Mouse (Mus musculus): ENCODE results near the gene Allc. TPM values are rescaled to one million over a fixed set of nuclear protein-coding genes. Genes with fewer than 3 reads are reported as not detected.
A peak's percentile ranks its signal among the peaks of the same experiment; 100 is the strongest.

Allc gene
- polyA plus RNA-seq, 1 experiment from 2014 or later = not detected

- ATAC-seq (no peak), DNase-seq (no peak)
- H3K9me3 ChIP-seq (ENCODE audit: low read length) = no peaks in the 10 kb centered on the region
- 67% methylated on average over 1 of the region's 1 CpGs for WGBS (ENCODE audit: insufficient replicate concordance)
- peak overlapping the region; percentile 39 for H3K27ac ChIP-seq (ENCODE audit: low read depth)
- no peaks in the 10 kb centered on the region for H3K36me3 ChIP-seq (replicated peaks; ENCODE audit: insufficient read depth, low read length)
- peaks cover 18% of the 10 kb centered on the region for H3K4me1 ChIP-seq (ENCODE audit: insufficient read depth)
- no peak for TF ChIP-seq CTCF (IDR thresholded peaks at IDR 0.05; ENCODE audit: low read depth)
- no peak for TF ChIP-seq EP300 (IDR thresholded peaks at IDR 0.05; ENCODE audit: low read depth)
- 0 out of 2 replicates have a peak overlapping the region, but pooled peaks have one; percentile 9 for H3K4me3 ChIP-seq (ENCODE audit: low read depth, low read length)
- H3K9ac ChIP-seq (replicated peaks) = peak overlapping the region; percentile 4; the same call in 1 of the 2 replicates
- no peaks in the 10 kb centered on the region for H3K27me3 ChIP-seq (ENCODE audit: insufficient read depth, low read length)
- 0 out of 2 replicates have a peak overlapping the region, but pooled peaks have one; percentile 1 for H3K4me2 ChIP-seq (ENCODE audit: low read depth, low read length)
Observed at GRCm38 (mm10) chr12:28622641-28623040, 40.3 kb upstream of the Allc start.

- H3K27me3 ChIP-seq (ENCODE audit: insufficient read depth, low read length) = no peaks in the 10 kb centered on the region
- peaks cover 18% of the 10 kb centered on the region for H3K4me1 ChIP-seq (ENCODE audit: insufficient read depth)
- TF ChIP-seq CTCF (IDR thresholded peaks at IDR 0.05; ENCODE audit: low read depth) = no peak
- 0 out of 2 replicates have a peak, but pooled peaks have one; percentile 32 for ATAC-seq
- no peak for DNase-seq
- WGBS (ENCODE audit: insufficient replicate concordance) = 41% methylated on average over 5 of the region's 5 CpGs
- no peaks in the 10 kb centered on the region for H3K9me3 ChIP-seq (ENCODE audit: low read length)
- H3K4me2 ChIP-seq (ENCODE audit: low read depth, low read length) = peak overlapping the region; percentile 36; the same call in 1 of the 2 replicates
- H3K36me3 ChIP-seq (replicated peaks; ENCODE audit: insufficient read depth, low read length) = no peaks in the 10 kb centered on the region
- H3K4me3 ChIP-seq (ENCODE audit: low read depth, low read length) = 0 out of 2 replicates have a peak overlapping the region, but pooled peaks have one; percentile 8
- H3K27ac ChIP-seq (ENCODE audit: low read depth) = peak overlapping the region; percentile 39
- 0 out of 2 replicates have a peak overlapping the region, but pooled peaks have one; percentile 4 for H3K9ac ChIP-seq (replicated peaks)
Observed at GRCm38 (mm10) chr12:28622167-28622532, 39.8 kb upstream of the Allc start.

GRCm38 (mm10) chr12:28621451-28622166 lies 39.3 kb upstream of the Allc start:
- WGBS (ENCODE audit: insufficient replicate concordance) = 17% methylated on average over 7 of the region's 7 CpGs
- H3K9ac ChIP-seq (replicated peaks) = peak overlapping the region; percentile 18; the same call in 1 of the 2 replicates
- peak overlapping the region; percentile 21; the same call in 1 of the 2 replicates for H3K4me3 ChIP-seq (ENCODE audit: low read depth, low read length)
- peaks cover 18% of the 10 kb centered on the region for H3K4me1 ChIP-seq (ENCODE audit: insufficient read depth)
- H3K36me3 ChIP-seq (replicated peaks; ENCODE audit: insufficient read depth, low read length) = no peaks in the 10 kb centered on the region
- ATAC-seq (0 out of 2 replicates have a peak, but pooled peaks have one; percentile 33), DNase-seq (no peak)
- no peaks in the 10 kb centered on the region for H3K9me3 ChIP-seq (ENCODE audit: low read length)
- H3K27me3 ChIP-seq (ENCODE audit: insufficient read depth, low read length) = no peaks in the 10 kb centered on the region
- H3K27ac ChIP-seq (ENCODE audit: low read depth) = peak overlapping the region; percentile 39; the same call in 1 of the 2 replicates
- no peak for TF ChIP-seq EP300 (IDR thresholded peaks at IDR 0.05; ENCODE audit: low read depth)
- TF ChIP-seq CTCF (IDR thresholded peaks at IDR 0.05; ENCODE audit: low read depth) = peak; percentile 36
- H3K4me2 ChIP-seq (ENCODE audit: low read depth, low read length) = peak overlapping the region; percentile 36

- Histone ChIP-seq H3K27ac (ENCODE audit: low read depth) (no peak overlapping the region), H3K4me3 (ENCODE audit: low read depth, low read length) (no peak overlapping the region), H3K9ac (replicated peaks) (no peak overlapping the region), H3K4me2 (ENCODE audit: low read depth, low read length) (no peak overlapping the region), H3K27me3 (ENCODE audit: insufficient read depth, low read length) (no peaks in the 10 kb centered on the region), H3K36me3 (replicated peaks; ENCODE audit: insufficient read depth, low read length) (no peaks in the 10 kb centered on the region), H3K4me1 (ENCODE audit: insufficient read depth) (peaks cover 13% of the 10 kb centered on the region), H3K9me3 (ENCODE audit: low read length) (no peaks in the 10 kb centered on the region)
- WGBS (ENCODE audit: insufficient replicate concordance) = 38% methylated on average over 4 of the region's 4 CpGs
- ATAC-seq (0 out of 2 replicates have a peak, but pooled peaks have one; percentile 13), DNase-seq (no peak)
- TF ChIP-seq EP300 (IDR thresholded peaks at IDR 0.05; ENCODE audit: low read depth) (no peak), CTCF (IDR thresholded peaks at IDR 0.05; ENCODE audit: low read depth) (no peak)
Observed at GRCm38 (mm10) chr12:28617297-28617696, 35.0 kb upstream of the Allc start.

GRCm38 (mm10) chr12:28614401-28614800 lies 32.1 kb upstream of the Allc start:
- no peak for DNase-seq
- no peak for ATAC-seq
- H3K27ac ChIP-seq (ENCODE audit: low read depth) = no peak overlapping the region
- no peaks in the 10 kb centered on the region for H3K36me3 ChIP-seq (replicated peaks; ENCODE audit: insufficient read depth, low read length)
- H3K9ac ChIP-seq (replicated peaks) = no peak overlapping the region
- peaks cover 4% of the 10 kb centered on the region; the same call in 1 of the 2 replicates for H3K4me1 ChIP-seq (ENCODE audit: insufficient read depth)
- H3K9me3 ChIP-seq (ENCODE audit: low read length) = no peaks in the 10 kb centered on the region
- no peak overlapping the region for H3K4me3 ChIP-seq (ENCODE audit: low read depth, low read length)
- TF ChIP-seq CTCF (IDR thresholded peaks at IDR 0.05; ENCODE audit: low read depth) = no peak
- TF ChIP-seq EP300 (IDR thresholded peaks at IDR 0.05; ENCODE audit: low read depth) = no peak
- WGBS (ENCODE audit: insufficient replicate concordance) = 76% methylated on average over 7 of the region's 7 CpGs
- no peaks in the 10 kb centered on the region for H3K27me3 ChIP-seq (ENCODE audit: insufficient read depth, low read length)
- H3K4me2 ChIP-seq (ENCODE audit: low read depth, low read length) = no peak overlapping the region

DNA sequence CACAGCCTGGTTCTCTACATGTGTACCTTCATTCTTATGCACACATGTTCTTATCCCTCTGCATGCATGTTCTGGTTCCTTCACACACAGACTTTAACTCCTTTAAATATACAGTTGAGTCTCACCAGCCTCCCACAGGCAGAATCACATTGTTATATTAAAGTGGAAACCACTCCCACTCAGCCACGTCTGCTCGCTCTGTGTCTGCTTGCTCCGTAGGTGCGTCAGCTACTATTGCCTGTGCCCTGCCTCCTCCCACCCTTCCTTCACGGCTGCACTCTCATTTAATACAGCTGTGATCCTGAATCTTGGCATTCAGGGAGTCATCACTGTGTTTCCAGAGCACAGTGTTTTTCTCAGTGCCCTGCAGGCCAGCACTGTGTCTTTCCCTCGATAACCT lies 30.1 kb upstream of the Allc start:
- 71% methylated on average over 6 of the region's 6 CpGs for WGBS (ENCODE audit: insufficient replicate concordance)
- H3K4me3 ChIP-seq (ENCODE audit: low read depth, low read length) = no peak overlapping the region
- TF ChIP-seq CTCF (IDR thresholded peaks at IDR 0.05; ENCODE audit: low read depth) (no peak), EP300 (IDR thresholded peaks at IDR 0.05; ENCODE audit: low read depth) (no peak)
- no peaks in the 10 kb centered on the region for H3K9me3 ChIP-seq (ENCODE audit: low read length)
- H3K36me3 ChIP-seq (replicated peaks; ENCODE audit: insufficient read depth, low read length) = no peaks in the 10 kb centered on the region
- ATAC-seq (no peak), DNase-seq (no peak)
- H3K27ac ChIP-seq (ENCODE audit: low read depth) = no peak overlapping the region
- no peaks in the 10 kb centered on the region for H3K27me3 ChIP-seq (ENCODE audit: insufficient read depth, low read length)
- H3K4me2 ChIP-seq (ENCODE audit: low read depth, low read length) = no peak overlapping the region
- H3K9ac ChIP-seq (replicated peaks) = no peak overlapping the region
- H3K4me1 ChIP-seq (ENCODE audit: insufficient read depth) = peaks cover 4% of the 10 kb centered on the region; the same call in 1 of the 2 replicates

Measured in liver, postnatal 0 days (tissue).